Mouse (Mus musculus) stomach, postnatal 0 days (tissue): ENCODE results near the gene Dmd.

Experiments used
- CTCF ChIP-seq: IDR thresholded peaks from 2 replicates; pipeline ENCODE4 v1.5.1; 2016; ENCODE audit warnings: antibody characterized with exemption, low read depth, mild to moderate bottlenecking, moderate library complexity
- EP300 ChIP-seq: optimal IDR thresholded peaks from 2 replicates; pipeline ENCODE3; 2016; ENCODE audit warnings: antibody characterized with exemption

DNA sequence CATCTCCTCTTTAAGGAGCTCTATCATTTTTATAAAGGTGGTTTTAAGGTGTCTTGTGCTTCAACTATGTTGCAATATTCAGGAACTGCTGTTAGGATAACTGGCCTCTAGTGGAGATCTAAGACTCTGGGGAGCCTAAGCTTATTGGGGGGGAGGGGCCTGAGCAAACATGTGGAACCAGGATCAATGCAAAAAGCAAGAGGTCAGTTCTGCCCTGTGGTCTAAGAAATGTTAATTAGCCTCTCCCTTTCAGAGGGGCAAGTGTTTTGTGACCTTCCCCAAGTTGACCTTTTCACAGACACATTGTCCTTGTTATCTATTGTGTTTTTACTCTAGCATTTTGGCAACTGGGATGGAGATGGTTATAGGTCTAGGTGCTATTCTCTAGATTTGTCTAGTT is 47.2 kb upstream of the Dmd start:
- no peak for TF ChIP-seq CTCF
- TF ChIP-seq EP300, result no peak
